Mouse (Mus musculus) heart, embryonic 11.5 days (tissue): ENCODE measurements at regions not wholly inside any gene's neighbourhood (a gene's known extent, or its start where the extent isn't known, plus 50 kb on each side); places are given as distances from the start of the nearest gene placed in this dataset.
A peak's percentile ranks its signal among the peaks of the same experiment; 100 is the strongest.

Experiments
- ATAC-seq: fragments of 200-750 bp; cut with Nextera tagmentation; replicated peaks from 2 replicates; pipeline ENCODE4 v1.8.0; 2017; ENCODE audit warnings: moderate library complexity; ENCODE audit not compliant: insufficient number of reproducible peaks, low FRiP score, low TSS enrichment
- H3K27ac ChIP-seq: fragments of 300-500 bp; sonication (generic); 2 replicates; pipeline ENCODE4 v1.5.1; 2014; ENCODE audit warnings: mild to moderate bottlenecking, low read depth, low read length
- H3K27me3 ChIP-seq: fragments of 300-500 bp; sonication (generic); 2 replicates; pipeline ENCODE4 v1.6.1; 2014; ENCODE audit warnings: mild to moderate bottlenecking, low read length, mixed read lengths; ENCODE audit not compliant: control insufficient read depth, insufficient read depth
- H3K36me3 ChIP-seq: fragments of 300-500 bp; sonication (generic); 2 replicates; pipeline ENCODE4 v1.6.1; 2014; ENCODE audit warnings: mild to moderate bottlenecking, low read length, moderate library complexity, mixed read lengths; ENCODE audit not compliant: control insufficient read depth, insufficient read depth
- H3K4me1 ChIP-seq: fragments of 300-500 bp; sonication (generic); 2 replicates; pipeline ENCODE4 v1.6.1; 2014; ENCODE audit warnings: low read length; ENCODE audit not compliant: control insufficient read depth, insufficient read depth
- H3K4me2 ChIP-seq: fragments of 300-500 bp; sonication (generic); 2 replicates; pipeline ENCODE4 v1.6.1; 2014; ENCODE audit warnings: mild to moderate bottlenecking, moderate library complexity
- H3K4me3 ChIP-seq: fragments of 300-500 bp; sonication (generic); 2 replicates; pipeline ENCODE4 v1.5.1; 2014; ENCODE audit warnings: low read depth, low read length
- H3K9ac ChIP-seq: fragments of 300-500 bp; sonication (generic); 2 replicates; pipeline ENCODE4 v1.6.1; 2014; ENCODE audit warnings: mild to moderate bottlenecking, low read depth, low read length, moderate library complexity
- H3K9me3 ChIP-seq: fragments of 300-500 bp; sonication (generic); replicated peaks from 2 replicates; pipeline ENCODE4 v1.6.1; 2016; ENCODE audit warnings: low read length; ENCODE audit not compliant: control insufficient read depth
- WGBS: fragments of 180-500 bp; shearing (Covaris S2); extraction: QIAGEN DNeasy Blood & Tissue Kit; methylation state at CpG from one replicate; pipeline ENCODE4 v1.1.7; 2014; ENCODE audit not compliant: insufficient replicate concordance; 5-methylcytosine and 5-hydroxymethylcytosine counted together

- no peak for ATAC-seq
- H3K9me3 ChIP-seq = no peaks in the 10 kb centered on the region
- 71% methylated on average over 13 of the region's 13 CpGs for WGBS
- no peak overlapping the region for H3K4me3 ChIP-seq
- no peak overlapping the region for H3K27ac ChIP-seq
- H3K27me3 ChIP-seq = no peaks in the 10 kb centered on the region
- no peaks in the 10 kb centered on the region for H3K36me3 ChIP-seq
- H3K4me2 ChIP-seq = no peak overlapping the region
- peaks cover 4% of the 10 kb centered on the region; the same call in 1 of the 2 replicates for H3K4me1 ChIP-seq
- no peak overlapping the region for H3K9ac ChIP-seq
Measured at GRCm38 (mm10) chr11:19619494-19619893, 304.7 kb upstream of the Spred2 start.

GRCm38 (mm10) chr11:19631055-19631695 is 293.0 kb upstream of the Spred2 start:
- Histone ChIP-seq H3K36me3 (no peaks in the 10 kb centered on the region), H3K27ac (no peak overlapping the region), H3K27me3 (no peaks in the 10 kb centered on the region), H3K4me3 (no peak overlapping the region), H3K9me3 (no peaks in the 10 kb centered on the region), H3K4me1 (no peaks in the 10 kb centered on the region), H3K9ac (no peak overlapping the region), H3K4me2 (no peak overlapping the region)
- WGBS = 84% methylated on average over 6 of the region's 6 CpGs
- no peak for ATAC-seq

- no peaks in the 10 kb centered on the region for H3K36me3 ChIP-seq
- H3K9me3 ChIP-seq = no peaks in the 10 kb centered on the region
- no peak overlapping the region for H3K27ac ChIP-seq
- ATAC-seq = no peak
- WGBS = 60% methylated on average over 5 of the region's 5 CpGs
- H3K4me3 ChIP-seq = no peak overlapping the region
- H3K27me3 ChIP-seq = no peaks in the 10 kb centered on the region
- H3K9ac ChIP-seq = no peak overlapping the region
- no peaks in the 10 kb centered on the region for H3K4me1 ChIP-seq
- H3K4me2 ChIP-seq = no peak overlapping the region
Measured at GRCm38 (mm10) chr11:19632477-19632876, 291.7 kb upstream of the Spred2 start.

- Histone ChIP-seq H3K4me3 (no peak overlapping the region), H3K9ac (no peak overlapping the region), H3K4me2 (no peak overlapping the region), H3K27me3 (no peaks in the 10 kb centered on the region), H3K36me3 (no peaks in the 10 kb centered on the region), H3K9me3 (no peaks in the 10 kb centered on the region), H3K27ac (no peak overlapping the region), H3K4me1 (no peaks in the 10 kb centered on the region)
- no peak for ATAC-seq
- 80% methylated on average over 5 of the region's 5 CpGs for WGBS
Measured at GRCm38 (mm10) chr11:19633621-19634020, 290.6 kb upstream of the Spred2 start.

GRCm38 (mm10) chr11:19641153-19641552 is 283.0 kb upstream of the Spred2 start:
- no peak overlapping the region for H3K4me3 ChIP-seq
- H3K9me3 ChIP-seq = no peaks in the 10 kb centered on the region
- H3K9ac ChIP-seq = no peak overlapping the region
- H3K27ac ChIP-seq = no peak overlapping the region
- ATAC-seq = no peak
- H3K27me3 ChIP-seq = no peaks in the 10 kb centered on the region
- H3K4me2 ChIP-seq = no peak overlapping the region
- H3K4me1 ChIP-seq = peaks cover 5% of the 10 kb centered on the region; the same call in 1 of the 2 replicates
- WGBS = 56% methylated on average over 8 of the region's 8 CpGs
- H3K36me3 ChIP-seq = no peaks in the 10 kb centered on the region

GRCm38 (mm10) chr11:19644116-19644795 is 279.9 kb upstream of the Spred2 start:
- H3K4me2 ChIP-seq = no peak overlapping the region
- ATAC-seq = no peak
- H3K4me1 ChIP-seq = peaks cover 5% of the 10 kb centered on the region; the same call in 1 of the 2 replicates
- no peaks in the 10 kb centered on the region for H3K9me3 ChIP-seq
- H3K27ac ChIP-seq = no peak overlapping the region
- no peaks in the 10 kb centered on the region for H3K36me3 ChIP-seq
- H3K9ac ChIP-seq = no peak overlapping the region
- H3K27me3 ChIP-seq = no peaks in the 10 kb centered on the region
- 35% methylated on average over 7 of the region's 7 CpGs for WGBS
- H3K4me3 ChIP-seq = no peak overlapping the region

GRCm38 (mm10) chr11:19645106-19645505 is 279.1 kb upstream of the Spred2 start:
- Histone ChIP-seq H3K9ac (no peak overlapping the region), H3K27me3 (no peaks in the 10 kb centered on the region), H3K4me2 (no peak overlapping the region), H3K36me3 (no peaks in the 10 kb centered on the region), H3K9me3 (no peaks in the 10 kb centered on the region), H3K27ac (no peak overlapping the region), H3K4me1 (peaks cover 5% of the 10 kb centered on the region; the same call in 1 of the 2 replicates), H3K4me3 (no peak overlapping the region)
- WGBS = 35% methylated on average over 5 of the region's 5 CpGs
- ATAC-seq = no peak; the same call in 1 of the 2 replicates

- Histone ChIP-seq H3K9ac (no peak overlapping the region), H3K36me3 (no peaks in the 10 kb centered on the region), H3K4me2 (peak overlapping the region; percentile 10; the same call in 1 of the 2 replicates), H3K4me1 (peaks cover 12% of the 10 kb centered on the region), H3K4me3 (no peak overlapping the region), H3K27me3 (no peaks in the 10 kb centered on the region), H3K9me3 (no peaks in the 10 kb centered on the region), H3K27ac (0 out of 2 replicates have a peak overlapping the region, but pooled peaks have one; percentile 46)
- WGBS = 19% methylated on average over 6 of the region's 6 CpGs
- no peak; the same call in 1 of the 2 replicates for ATAC-seq
Measured at GRCm38 (mm10) chr11:19651522-19651921, 272.7 kb upstream of the Spred2 start.
